Mouse (Mus musculus): ENCODE measurements around the gene Pikfyve.

Pikfyve gene

GRCm38 (mm10) chr1:65185524-65186205 is 818 bp upstream of the Pikfyve start:
- 20% methylated on average over 12 of the region's 12 CpGs for WGBS

- under 1% methylated on average over 6 of the region's 6 CpGs for WGBS
Measured at GRCm38 (mm10) chr1:65187074-65187430, 569 bp downstream of the Pikfyve start.

DNA sequence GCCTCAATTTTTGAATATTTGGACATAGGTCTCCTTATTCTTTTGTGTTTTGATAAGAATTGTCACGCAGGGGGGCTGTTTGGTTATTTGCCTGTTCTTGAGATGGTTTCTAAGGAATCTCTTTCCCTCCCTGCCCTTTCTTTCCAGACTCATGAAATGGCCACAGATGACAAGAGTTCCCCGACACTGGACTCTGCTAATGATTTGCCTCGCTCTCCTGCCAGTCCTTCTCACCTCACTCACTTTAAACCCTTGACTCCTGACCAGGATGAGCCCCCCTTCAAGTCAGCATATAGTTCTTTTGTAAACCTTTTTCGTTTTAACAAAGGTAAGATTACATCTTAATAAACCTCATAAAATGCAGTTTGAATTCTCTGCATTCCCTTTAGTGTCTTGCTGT is 3.7 kb downstream of the Pikfyve start:
- WGBS: 90% methylated on average over 4 of the region's 4 CpGs

GRCm38 (mm10) chr1:65193226-65193625 is 6.7 kb downstream of the Pikfyve start:
- WGBS: 58% methylated on average over 2 of the region's 2 CpGs

GRCm38 (mm10) chr1:65198425-65198824 is 11.9 kb downstream of the Pikfyve start:
- WGBS: 93% methylated on average over 2 of the region's 2 CpGs

DNA sequence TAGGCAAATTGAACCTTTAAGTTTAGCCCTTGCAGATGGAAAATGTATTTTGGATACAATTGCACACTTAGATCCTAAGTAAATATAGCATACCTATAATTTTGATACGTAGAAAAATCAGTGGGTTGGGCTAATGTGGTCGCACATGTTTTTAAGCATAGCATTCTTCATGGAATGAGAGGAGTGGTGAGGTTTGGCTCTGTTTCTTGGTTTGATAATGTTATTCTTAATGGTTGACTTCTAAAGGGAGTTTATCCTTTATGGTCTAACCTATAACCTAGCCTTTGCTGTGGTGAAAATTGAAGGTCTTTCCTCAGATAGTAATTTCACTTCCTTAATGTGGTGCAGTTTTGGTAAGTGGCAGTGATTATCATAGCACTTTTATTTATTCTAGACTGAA is 12.4 kb downstream of the Pikfyve start:
- 91% methylated on average over 2 of the region's 2 CpGs for WGBS

- WGBS: 96% methylated on average over 1 of the region's 1 CpGs
Measured at GRCm38 (mm10) chr1:65204299-65204698, 17.8 kb downstream of the Pikfyve start.

GRCm38 (mm10) chr1:65213214-65213613 is 26.7 kb downstream of the Pikfyve start:
- 52% methylated on average over 2 of the region's 2 CpGs for WGBS

DNA sequence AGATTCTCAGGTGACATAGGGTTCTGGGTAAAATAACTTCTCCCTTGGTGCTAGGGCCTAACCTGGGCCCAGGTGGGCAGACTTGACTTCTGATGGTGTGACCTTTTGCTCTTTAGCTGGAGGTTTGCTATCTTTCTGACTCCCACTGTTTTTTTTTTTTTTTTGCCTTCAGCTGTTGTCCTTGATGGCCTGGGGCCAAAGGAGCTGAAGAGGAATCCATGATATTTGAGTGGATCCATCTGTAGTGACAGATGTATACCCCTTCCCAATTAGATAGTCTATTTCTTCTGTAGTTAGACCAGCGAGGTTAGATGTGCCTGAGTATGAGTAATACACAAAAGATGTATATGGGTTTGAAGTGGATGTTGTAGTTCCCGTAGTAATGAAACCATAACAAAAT is 31.1 kb downstream of the Pikfyve start:
- 82% methylated on average over 2 of the region's 2 CpGs for WGBS

- 98% methylated on average over 1 of the region's 1 CpGs for WGBS
Measured at GRCm38 (mm10) chr1:65217972-65218371, 31.5 kb downstream of the Pikfyve start.

GRCm38 (mm10) chr1:65223654-65224053 is 37.2 kb downstream of the Pikfyve start:
- 94% methylated on average over 2 of the region's 2 CpGs for WGBS

DNA sequence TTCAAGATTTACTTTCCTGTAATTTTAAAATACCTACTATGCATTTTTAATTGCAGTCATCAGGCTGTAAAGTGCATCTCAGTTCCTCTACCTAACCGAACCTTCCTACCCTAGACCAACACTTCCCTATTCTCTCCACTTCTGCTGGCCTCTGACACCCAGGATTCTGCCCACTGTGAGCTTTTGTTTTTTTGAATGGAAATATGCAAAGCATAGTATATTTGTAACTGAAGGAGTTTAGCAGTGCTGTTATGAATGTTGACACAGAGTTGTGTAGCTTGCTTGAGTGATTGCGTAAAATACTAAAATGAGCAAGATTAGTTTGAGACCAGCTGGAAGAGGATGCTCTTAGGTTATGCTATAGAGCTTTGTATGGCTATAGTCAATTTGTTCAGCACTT is 41.2 kb downstream of the Pikfyve start:
- WGBS: 91% methylated on average over 2 of the region's 2 CpGs

DNA sequence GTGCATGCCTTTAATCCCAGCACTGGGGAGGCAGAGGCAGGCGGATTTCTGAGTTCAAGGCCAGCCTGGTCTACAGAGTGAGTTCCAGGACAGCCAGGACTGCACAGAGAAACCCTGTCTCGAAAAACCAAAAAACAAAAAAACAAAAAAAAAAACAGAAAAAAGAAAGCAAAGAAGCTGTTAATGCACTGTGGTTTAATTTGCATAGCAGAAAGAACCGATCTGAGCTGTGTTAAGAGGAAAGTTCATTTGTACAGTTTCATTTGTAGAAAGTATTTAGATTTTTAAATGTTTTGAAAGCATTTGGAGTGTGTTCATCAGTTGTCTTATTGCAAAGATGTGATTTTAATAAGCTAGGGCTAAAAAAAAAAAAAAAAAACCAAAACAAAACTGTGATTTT is 43.3 kb downstream of the Pikfyve start:
- 83% methylated on average over 3 of the region's 3 CpGs for WGBS

- WGBS: 86% methylated on average over 1 of the region's 1 CpGs
Measured at GRCm38 (mm10) chr1:65230566-65230965, 44.1 kb downstream of the Pikfyve start.

DNA sequence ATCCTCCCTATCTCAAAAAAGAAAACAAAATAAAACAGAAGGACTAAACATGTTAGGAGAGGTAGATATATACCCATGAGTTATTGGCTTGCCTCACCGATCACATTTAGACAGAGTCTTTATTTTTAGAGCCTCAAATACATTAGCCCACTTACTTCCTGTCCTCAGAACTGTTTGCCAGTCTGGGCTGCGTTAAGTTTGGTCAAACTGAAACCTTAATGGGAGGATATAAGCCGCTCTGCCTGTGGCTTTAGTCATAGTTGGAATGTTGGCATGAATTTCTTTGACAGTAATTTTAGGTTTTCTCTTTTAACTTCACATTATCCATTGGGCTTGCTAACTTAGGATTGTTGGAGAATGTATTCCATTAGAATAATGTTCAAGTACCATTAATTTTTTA is 51.2 kb downstream of the Pikfyve start:
- 51% methylated on average over 3 of the region's 3 CpGs for WGBS

DNA sequence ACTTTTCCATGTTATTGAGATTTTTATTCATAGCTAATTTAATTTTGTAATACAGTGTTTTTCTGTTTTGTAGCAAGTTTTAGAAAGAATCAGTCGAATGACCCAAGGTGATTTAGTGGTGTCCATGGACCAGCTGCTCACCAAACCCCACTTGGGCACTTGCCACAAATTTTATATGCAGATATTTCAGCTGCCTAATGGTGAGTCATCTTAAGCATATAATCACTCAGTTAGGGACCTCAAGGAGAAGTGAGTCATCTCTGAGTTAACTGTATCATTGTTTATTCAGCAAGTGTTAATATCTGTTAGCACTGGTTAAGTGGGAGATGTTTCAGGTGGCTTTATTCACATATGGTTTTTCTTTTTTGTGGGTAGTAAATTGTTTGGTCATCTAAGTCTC is 59.2 kb downstream of the Pikfyve start:
- WGBS: 98% methylated on average over 1 of the region's 1 CpGs

GRCm38 (mm10) chr1:65280461-65280860 is 94.0 kb downstream of the Pikfyve start:
- WGBS: 40% methylated on average over 3 of the region's 3 CpGs

- 75% methylated on average over 6 of the region's 6 CpGs for WGBS
Measured at GRCm38 (mm10) chr1:65281756-65282155, 95.3 kb downstream of the Pikfyve start, which contains the start of gene Pth2r. Gene Pth2r (plus strand): TSS chr1:65282056.

GRCm38 (mm10) chr1:65282766-65283165 is 96.3 kb downstream of the Pikfyve start:
- WGBS: 7% methylated on average over 6 of the region's 6 CpGs

GRCm38 (mm10) chr1:65308476-65308875 is 122.0 kb downstream of the Pikfyve start:
- 91% methylated on average over 3 of the region's 3 CpGs for WGBS

GRCm38 (mm10) chr1:65311214-65311933 is 124.9 kb downstream of the Pikfyve start:
- 2% methylated on average over 29 of the region's 29 CpGs for WGBS

DNA sequence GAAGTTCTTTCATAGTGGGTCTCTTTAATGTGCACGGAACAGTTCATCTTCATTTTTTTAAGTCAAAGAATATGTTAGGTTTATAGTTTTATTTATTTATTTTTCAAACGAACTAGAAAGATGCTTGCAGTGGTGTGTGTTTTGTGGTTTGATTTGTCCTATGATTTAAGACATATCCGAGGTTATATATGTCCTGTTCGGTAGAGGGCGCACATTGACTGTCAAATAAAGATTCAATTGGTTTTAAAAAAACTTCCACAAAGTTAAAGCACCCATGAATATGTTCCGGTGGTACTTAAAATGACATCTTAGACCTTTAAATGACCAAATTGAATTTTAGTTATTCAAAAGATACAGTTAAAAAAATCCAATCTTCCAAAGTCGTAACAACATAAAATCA is 125.6 kb downstream of the Pikfyve start:
- WGBS: 6% methylated on average over 7 of the region's 7 CpGs

GRCm38 (mm10) chr1:65312896-65313295 is 126.4 kb downstream of the Pikfyve start:
- WGBS: 55% methylated on average over 2 of the region's 2 CpGs
